Mouse (Mus musculus): Measurements from ENCODE around the gene Gm10638. TPM values are rescaled to one million over a fixed set of nuclear protein-coding genes. Genes with fewer than 3 reads are reported as not detected.

The Gm10638 gene
- polyA plus RNA-seq, 1 experiment = 6.3 TPM

DNA sequence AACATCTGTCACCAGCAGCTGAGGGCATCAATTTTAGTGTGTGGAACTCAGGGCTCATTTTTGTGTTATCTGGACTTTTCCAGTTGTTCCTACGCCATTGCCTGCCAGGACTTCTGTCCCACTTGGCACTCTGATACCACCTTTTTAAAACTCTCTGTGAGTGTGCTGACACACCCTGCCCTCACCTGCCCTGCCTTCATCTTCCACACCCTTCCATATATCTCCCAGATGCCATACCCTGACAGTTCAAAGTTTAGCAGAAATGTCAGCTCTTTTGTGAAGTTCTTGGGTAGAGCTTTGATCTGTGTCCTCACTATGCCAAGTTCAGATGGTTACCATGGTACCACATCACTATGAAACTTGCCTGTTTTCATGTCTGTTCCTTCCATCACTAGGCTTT, 44.1 kb downstream of the Gm10638 start:
- Histone ChIP-seq H3K4me3 (ENCODE audit: low read depth, low read length) (no peak overlapping the region), H3K36me3 (ENCODE audit: control insufficient read depth, insufficient read depth, low read length) (no peaks in the 10 kb centered on the region), H3K4me1 (ENCODE audit: control insufficient read depth, insufficient read depth, insufficient read length, low read length) (peaks cover 31% of the 10 kb centered on the region), H3K27me3 (ENCODE audit: control insufficient read depth, insufficient read depth, low read length) (no peaks in the 10 kb centered on the region), H3K27ac (ENCODE audit: insufficient read depth, low read depth, low read length) (peak overlapping the region; percentile 89)
- no peak for TF ChIP-seq POLR2A (IDR thresholded peaks at IDR 0.05; ENCODE audit: low read depth, low read length)
- TF ChIP-seq CTCF (IDR thresholded peaks at IDR 0.05; ENCODE audit: extremely low read depth, insufficient read length, insufficient replicate concordance, low read depth, low read length) = no peak
- 35% methylated on average over 1 of the region's 1 CpGs for WGBS

DNA sequence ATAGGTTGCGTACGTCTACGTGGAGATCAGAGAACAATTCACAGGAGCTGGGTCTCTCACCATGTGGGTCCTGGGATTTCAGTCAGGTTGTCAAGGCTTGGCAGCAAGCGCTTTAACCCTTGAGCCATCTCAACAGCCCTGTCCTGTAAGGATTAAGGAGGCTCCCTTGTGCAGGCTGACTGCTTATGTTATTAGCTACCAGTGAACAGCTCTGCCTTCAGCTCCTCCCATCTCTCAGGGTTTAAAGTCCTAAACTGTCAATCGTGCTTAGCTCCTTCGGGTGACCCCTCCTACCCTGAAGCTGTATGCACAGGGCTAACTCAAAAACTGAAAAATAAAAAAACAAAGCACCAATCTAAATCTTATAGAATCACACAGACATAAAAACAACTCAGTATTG, 46.0 kb downstream of the Gm10638 start:
- Histone ChIP-seq H3K36me3 (ENCODE audit: control insufficient read depth, insufficient read depth, low read length) (no peaks in the 10 kb centered on the region), H3K27ac (ENCODE audit: insufficient read depth, low read depth, low read length) (peak overlapping the region; percentile 80), H3K4me1 (ENCODE audit: control insufficient read depth, insufficient read depth, insufficient read length, low read length) (peaks cover 31% of the 10 kb centered on the region), H3K4me3 (ENCODE audit: low read depth, low read length) (no peak overlapping the region), H3K27me3 (ENCODE audit: control insufficient read depth, insufficient read depth, low read length) (no peaks in the 10 kb centered on the region)
- TF ChIP-seq POLR2A (IDR thresholded peaks at IDR 0.05; ENCODE audit: low read depth, low read length) (no peak), CTCF (IDR thresholded peaks at IDR 0.05; ENCODE audit: extremely low read depth, insufficient read length, insufficient replicate concordance, low read depth, low read length) (no peak)
- 32% methylated on average over 6 of the region's 6 CpGs for WGBS

DNA sequence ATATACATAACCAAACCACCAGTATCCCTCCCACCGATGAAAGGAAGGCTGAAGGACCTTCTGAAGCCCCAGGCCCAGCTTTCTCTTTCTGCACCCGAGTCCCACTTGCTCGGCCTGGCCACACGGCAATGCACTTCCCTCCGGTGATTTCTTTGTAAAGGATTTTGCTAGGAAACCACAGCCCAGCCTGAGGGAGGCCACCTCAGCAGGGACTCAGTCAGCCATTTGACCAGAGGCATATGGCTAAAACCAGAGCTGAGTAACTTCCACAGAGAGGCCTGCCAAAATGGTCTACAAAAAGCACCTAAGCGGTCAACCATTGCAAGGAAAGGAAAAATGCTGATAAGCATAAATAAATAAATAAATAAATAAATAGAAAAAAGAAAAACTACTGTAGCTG, 49.2 kb downstream of the Gm10638 start:
- TF ChIP-seq POLR2A (IDR thresholded peaks at IDR 0.05; ENCODE audit: low read depth, low read length) (no peak), CTCF (IDR thresholded peaks at IDR 0.05; ENCODE audit: extremely low read depth, insufficient read length, insufficient replicate concordance, low read depth, low read length) (no peak)
- Histone ChIP-seq H3K36me3 (ENCODE audit: control insufficient read depth, insufficient read depth, low read length) (no peaks in the 10 kb centered on the region), H3K4me1 (ENCODE audit: control insufficient read depth, insufficient read depth, insufficient read length, low read length) (peaks cover 17% of the 10 kb centered on the region; the same call in 1 of the 2 replicates), H3K27me3 (ENCODE audit: control insufficient read depth, insufficient read depth, low read length) (no peaks in the 10 kb centered on the region), H3K4me3 (ENCODE audit: low read depth, low read length) (no peak overlapping the region), H3K27ac (ENCODE audit: insufficient read depth, low read depth, low read length) (no peak overlapping the region)
- WGBS = 75% methylated on average over 6 of the region's 6 CpGs

Other genes with a start within 250 kb of the Gm10638 start
- gene Abcc12, start 165.0 kb upstream of the Gm10638 start, polyA plus RNA-seq (2012; rRNA removed) = 0.03 TPM in 1 of 2 replicates, not detected in the other
- gene Lonp2, start 121.7 kb upstream of the Gm10638 start, polyA plus RNA-seq (2012; rRNA removed) = 23.8 and 59.5 TPM in 2 replicates
- gene Siah1a, start 235 bp downstream of the Gm10638 start, polyA plus RNA-seq (2012; rRNA removed) = 6.8 and 14.7 TPM in 2 replicates
- gene N4bp1, start 139.6 kb downstream of the Gm10638 start, polyA plus RNA-seq (2012; rRNA removed) = 12.6 and 19.4 TPM in 2 replicates